Mouse (Mus musculus) hindbrain, embryonic 11.5 days (tissue): ENCODE results near the gene Hap1. TPM values are rescaled to one million over a fixed set of nuclear protein-coding genes. Genes with fewer than 3 reads are reported as not detected.
A peak's percentile ranks its signal among the peaks of the same experiment; 100 is the strongest.
"Not testable (repeated sequence)": the region's sequence is repeated elsewhere in the genome, so short reads cannot be mapped to it uniquely, and the experiment has no call there.

ENCODE experiments used
- ATAC-seq: fragments of 200-750 bp; cut with Nextera tagmentation; 2 replicates; pipeline ENCODE4 v1.8.0; 2017; ENCODE audit warnings: mild to moderate bottlenecking, moderate TSS enrichment, moderate library complexity; ENCODE audit not compliant: low FRiP score
- DNase-seq: peaks from one replicate; pipeline ENCODE4 v3.0.0-alpha.2; 2015; ENCODE audit warnings: low spot score
- H3K27ac ChIP-seq: fragments of 300-500 bp; sonication (generic); 2 replicates; pipeline ENCODE4 v1.5.1; 2014; ENCODE audit warnings: mild to moderate bottlenecking, low read depth, low read length
- H3K27me3 ChIP-seq: fragments of 300-500 bp; sonication (generic); 2 replicates; pipeline ENCODE4 v1.6.1; 2014; ENCODE audit warnings: mild to moderate bottlenecking, low read length, moderate library complexity, mixed read lengths; ENCODE audit not compliant: control insufficient read depth, insufficient read depth
- H3K36me3 ChIP-seq: fragments of 300-500 bp; sonication (generic); 2 replicates; pipeline ENCODE4 v1.6.1; 2014; ENCODE audit warnings: mild to moderate bottlenecking, low read length, moderate library complexity, mixed read lengths; ENCODE audit not compliant: control insufficient read depth, insufficient read depth
- H3K4me1 ChIP-seq: fragments of 300-500 bp; sonication (generic); replicated peaks from 2 replicates; pipeline ENCODE4 v1.6.1; 2014; ENCODE audit warnings: low read length, mixed read lengths; ENCODE audit not compliant: control insufficient read depth, insufficient read depth
- H3K4me2 ChIP-seq: fragments of 300-500 bp; sonication (generic); replicated peaks from 2 replicates; pipeline ENCODE4 v1.6.1; 2014; ENCODE audit warnings: mild to moderate bottlenecking, low read depth, low read length
- H3K4me3 ChIP-seq: fragments of 300-500 bp; sonication (generic); 2 replicates; pipeline ENCODE4 v1.5.1; 2014; ENCODE audit warnings: low read depth, low read length
- H3K9ac ChIP-seq: fragments of 300-500 bp; sonication (generic); 2 replicates; pipeline ENCODE4 v1.6.1; 2014; ENCODE audit warnings: low read depth, low read length
- H3K9me3 ChIP-seq: fragments of 300-500 bp; sonication (generic); 2 replicates; pipeline ENCODE4 v1.6.1; 2016; ENCODE audit warnings: low read length; ENCODE audit not compliant: control insufficient read depth
- WGBS: fragments of 180-500 bp; shearing (Covaris S2); extraction: QIAGEN DNeasy Blood & Tissue Kit; methylation state at CpG from one replicate; pipeline ENCODE4 v1.1.7; 2014; 5-methylcytosine and 5-hydroxymethylcytosine counted together
- polyA plus RNA-seq: library from polyadenylated mRNA; unstranded; fragments of >200 nt; fragmentation: Nextera tagmentation; extraction: Ambion mirVana; gene quantifications from 2 replicates; pipeline ENCODE4 v1.2.1, GENCODE M21; 2014

Gene Hap1
- polyA plus RNA-seq, 1 experiment from 2014 or later: 12.0 TPM

- Histone ChIP-seq H3K9me3 (no peaks in the 10 kb centered on the region), H3K27me3 (no peaks in the 10 kb centered on the region), H3K9ac (peak overlapping the region; percentile 4; the same call in 1 of the 2 replicates), H3K4me3 (peak overlapping the region; percentile 88; the same call in 1 of the 2 replicates), H3K4me2 (peak overlapping the region; percentile 33), H3K4me1 (no peaks in the 10 kb centered on the region), H3K36me3 (no peaks in the 10 kb centered on the region), H3K27ac (peak overlapping the region; percentile 17; the same call in 1 of the 2 replicates)
- 88% methylated on average over 10 of the region's 10 CpGs for WGBS
- DNase-seq: no peak
- no peak for ATAC-seq
Observed at GRCm38 (mm10) chr11:100318529-100319451, 37.1 kb downstream of the Hap1 start.

- Histone ChIP-seq H3K4me3 (no peak overlapping the region), H3K9ac (no peak overlapping the region), H3K27me3 (no peaks in the 10 kb centered on the region), H3K9me3 (no peaks in the 10 kb centered on the region), H3K4me1 (no peaks in the 10 kb centered on the region), H3K27ac (no peak overlapping the region), H3K4me2 (no peak overlapping the region), H3K36me3 (no peaks in the 10 kb centered on the region)
- WGBS: 73% methylated on average over 6 of the region's 6 CpGs
- DNase-seq: no peak
- ATAC-seq: no peak
Observed at GRCm38 (mm10) chr11:100317826-100318380, 38.0 kb downstream of the Hap1 start.

GRCm38 (mm10) chr11:100315439-100315838 is 40.5 kb downstream of the Hap1 start:
- H3K4me2 ChIP-seq: no peak overlapping the region
- no peak overlapping the region for H3K4me3 ChIP-seq
- WGBS: 93% methylated on average over 5 of the region's 5 CpGs
- DNase-seq (no peak), ATAC-seq (no peak)
- H3K9ac ChIP-seq: no peak overlapping the region
- no peaks in the 10 kb centered on the region for H3K4me1 ChIP-seq
- no peaks in the 10 kb centered on the region for H3K36me3 ChIP-seq
- H3K27me3 ChIP-seq: no peaks in the 10 kb centered on the region
- no peaks in the 10 kb centered on the region for H3K9me3 ChIP-seq
- H3K27ac ChIP-seq: no peak overlapping the region

GRCm38 (mm10) chr11:100313424-100313823 is 42.5 kb downstream of the Hap1 start:
- Histone ChIP-seq H3K9me3 (no peaks in the 10 kb centered on the region), H3K27me3 (no peaks in the 10 kb centered on the region), H3K27ac (no peak overlapping the region), H3K4me3 (no peak overlapping the region), H3K9ac (no peak overlapping the region), H3K4me1 (no peaks in the 10 kb centered on the region), H3K36me3 (no peaks in the 10 kb centered on the region), H3K4me2 (no peak overlapping the region)
- DNase-seq (no peak), ATAC-seq (no peak)
- 87% methylated on average over 6 of the region's 6 CpGs for WGBS

- Histone ChIP-seq H3K4me1 (no peaks in the 10 kb centered on the region), H3K9me3 (no peaks in the 10 kb centered on the region), H3K27ac (no peak overlapping the region), H3K4me2 (no peak overlapping the region), H3K9ac (no peak overlapping the region), H3K4me3 (no peak overlapping the region), H3K36me3 (no peaks in the 10 kb centered on the region), H3K27me3 (no peaks in the 10 kb centered on the region)
- peak; percentile 49 for DNase-seq
- no peak for ATAC-seq
- WGBS: 28% methylated on average over 5 of the region's 5 CpGs
Observed at GRCm38 (mm10) chr11:100312096-100312679, 43.7 kb downstream of the Hap1 start.

- H3K9ac ChIP-seq: no peak overlapping the region
- no peaks in the 10 kb centered on the region for H3K36me3 ChIP-seq
- no peaks in the 10 kb centered on the region for H3K27me3 ChIP-seq
- no peak overlapping the region for H3K27ac ChIP-seq
- no peak overlapping the region for H3K4me3 ChIP-seq
- H3K4me1 ChIP-seq: no peaks in the 10 kb centered on the region
- no peaks in the 10 kb centered on the region for H3K9me3 ChIP-seq
- ATAC-seq (no peak), DNase-seq (no peak)
- H3K4me2 ChIP-seq: no peak overlapping the region
- 69% methylated on average over 1 of the region's 1 CpGs for WGBS
Observed at GRCm38 (mm10) chr11:100311656-100312055, 44.3 kb downstream of the Hap1 start.

GRCm38 (mm10) chr11:100308672-100309071 is 47.3 kb downstream of the Hap1 start:
- 95% methylated on average over 6 of the region's 6 CpGs for WGBS
- not testable (repeated sequence) for H3K27me3 ChIP-seq, ATAC-seq, H3K4me3 ChIP-seq, DNase-seq, H3K9me3 ChIP-seq, H3K4me2 ChIP-seq, H3K36me3 ChIP-seq, H3K27ac ChIP-seq, H3K4me1 ChIP-seq, H3K9ac ChIP-seq

- no peak for DNase-seq
- H3K36me3 ChIP-seq: no peaks in the 10 kb centered on the region
- H3K9ac ChIP-seq: no peak overlapping the region
- WGBS: 91% methylated on average over 5 of the region's 5 CpGs
- no peak overlapping the region for H3K27ac ChIP-seq
- H3K4me1 ChIP-seq: no peaks in the 10 kb centered on the region
- H3K27me3 ChIP-seq: no peaks in the 10 kb centered on the region
- no peak overlapping the region for H3K4me2 ChIP-seq
- H3K9me3 ChIP-seq: no peaks in the 10 kb centered on the region
- no peak for ATAC-seq
- H3K4me3 ChIP-seq: no peak overlapping the region
Observed at GRCm38 (mm10) chr11:100307900-100308299, 48.0 kb downstream of the Hap1 start.
